Mouse (Mus musculus): ENCODE results near the gene Ccnf.

Ccnf gene

GRCm38 (mm10) chr17:24251320-24252069, at the start of gene Ccnf:
Gene Ccnf, minus strand, starts transcription at chr17:24251484.
- peak; percentile 94 for DNase-seq (ENCODE audit: low read depth)

- no peak for DNase-seq (ENCODE audit: low read depth)
Observed at GRCm38 (mm10) chr17:24300651-24301050, 49.4 kb upstream of the Ccnf start.

GRCm38 (mm10) chr17:24289338-24289737, 38.1 kb upstream of the Ccnf start:
- no peak for DNase-seq (ENCODE audit: low read depth)

- DNase-seq (ENCODE audit: low read depth) = no peak
Observed at GRCm38 (mm10) chr17:24288477-24288876, 37.2 kb upstream of the Ccnf start.

- DNase-seq (ENCODE audit: low read depth) = peak; percentile 9
Observed at GRCm38 (mm10) chr17:24285680-24286079, 34.4 kb upstream of the Ccnf start.

- DNase-seq (ENCODE audit: low read depth) = no peak
Observed at GRCm38 (mm10) chr17:24283266-24283818, 32.1 kb upstream of the Ccnf start.

GRCm38 (mm10) chr17:24282637-24283036, 31.4 kb upstream of the Ccnf start:
- DNase-seq (ENCODE audit: low read depth) = peak; percentile 9

- DNase-seq (ENCODE audit: low read depth) = no peak
Observed at GRCm38 (mm10) chr17:24279907-24280306, 28.6 kb upstream of the Ccnf start.

- no peak for DNase-seq (ENCODE audit: low read depth)
Observed at GRCm38 (mm10) chr17:24267133-24267532, 15.8 kb upstream of the Ccnf start.

GRCm38 (mm10) chr17:24264766-24265165, 13.5 kb upstream of the Ccnf start:
- DNase-seq (ENCODE audit: low read depth) = no peak

GRCm38 (mm10) chr17:24260516-24260915, 9.2 kb upstream of the Ccnf start:
- no peak for DNase-seq (ENCODE audit: low read depth)

GRCm38 (mm10) chr17:24259702-24260101, 8.4 kb upstream of the Ccnf start:
- no peak for DNase-seq (ENCODE audit: low read depth)

- DNase-seq (ENCODE audit: low read depth) = no peak
Observed at GRCm38 (mm10) chr17:24258981-24259380, 7.7 kb upstream of the Ccnf start.

GRCm38 (mm10) chr17:24252329-24252728, 1.0 kb upstream of the Ccnf start:
- no peak for DNase-seq (ENCODE audit: low read depth)

- peak; percentile 9 for DNase-seq (ENCODE audit: low read depth)
Observed at GRCm38 (mm10) chr17:24250988-24251319, 330 bp downstream of the Ccnf start.

GRCm38 (mm10) chr17:24248641-24249040, 2.6 kb downstream of the Ccnf start:
- DNase-seq (ENCODE audit: low read depth) = no peak

GRCm38 (mm10) chr17:24244061-24244460, 7.2 kb downstream of the Ccnf start:
- no peak for DNase-seq (ENCODE audit: low read depth)

GRCm38 (mm10) chr17:24243311-24243969, 7.8 kb downstream of the Ccnf start:
- DNase-seq (ENCODE audit: low read depth) = peak; percentile 35

- DNase-seq (ENCODE audit: low read depth) = no peak
Observed at GRCm38 (mm10) chr17:24236921-24237320, 14.4 kb downstream of the Ccnf start.

- DNase-seq (ENCODE audit: low read depth) = no peak
Observed at GRCm38 (mm10) chr17:24236479-24236878, 14.8 kb downstream of the Ccnf start.

GRCm38 (mm10) chr17:24227941-24228340, 23.3 kb downstream of the Ccnf start:
- DNase-seq (ENCODE audit: low read depth) = no peak

- DNase-seq (ENCODE audit: low read depth) = no peak
Observed at GRCm38 (mm10) chr17:24226721-24227120, 24.6 kb downstream of the Ccnf start.

- DNase-seq (ENCODE audit: low read depth) = no peak
Observed at GRCm38 (mm10) chr17:24225851-24226250, 25.4 kb downstream of the Ccnf start.

All from c-Kit-positive CD71-negative TER-119-negative erythroid progenitor cells, embryonic 14.5 days (primary cell).